In the genomic region with DNA sequence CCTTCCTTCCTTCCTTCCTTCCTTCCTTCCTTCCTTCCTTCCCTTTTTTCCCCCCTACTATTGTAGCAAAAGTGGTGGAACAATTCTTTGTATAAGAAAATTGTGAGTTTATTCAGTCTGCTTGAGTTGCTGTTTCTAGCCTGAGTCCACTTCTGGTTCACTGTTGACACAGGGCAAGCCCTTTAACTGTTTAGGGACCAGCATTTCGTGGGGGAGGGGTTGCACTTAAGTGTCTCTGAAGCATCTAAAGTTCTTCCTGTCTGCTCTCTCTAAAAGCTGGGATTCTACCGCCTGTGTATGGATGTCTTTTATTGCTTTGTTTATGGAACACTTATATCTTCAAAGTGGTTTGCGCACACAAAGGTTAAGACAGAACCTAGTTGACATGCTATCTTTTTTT, we compare ENCODE assay signal across 7 mouse cellular contexts. TPM values are rescaled to one million over a fixed set of nuclear protein-coding genes. Genes with fewer than 3 reads are reported as not detected.
A peak's percentile ranks its signal among the peaks of the same experiment; 100 is the strongest.
DNase-seq lines count a peak whose midpoint lies in the region; ATAC-seq lines count a peak whose summit lies in the region.

No protein-coding gene starts in this region.

- no peaks in the 10 kb centered on the region for H3K36me3 ChIP-seq in forebrain, embryonic 14.5 days (ENCODE audit: control insufficient read depth, insufficient read depth, low read length)
- H3K36me3 ChIP-seq in liver, embryonic 13.5 days = 0 out of 2 replicates have a peak, but pooled peaks cover 12% of the 10 kb centered on the region

- intact Hi-C loops in gastrocnemius, postnatal 14 days (cut with DNase I; ENCODE audit: low total_unique reads) = no loop called here

- H3K9ac ChIP-seq in forebrain, embryonic 14.5 days (ENCODE audit: low read length) = peak overlapping the region; percentile 94; the same call in 1 of the 2 replicates
- peak overlapping the region; percentile 98 for H3K9ac ChIP-seq in liver, embryonic 13.5 days

- 60% methylated on average over 3 of the region's 3 CpGs for WGBS in forebrain, embryonic 14.5 days
- 36% methylated on average over 3 of the region's 3 CpGs for WGBS in liver, embryonic 13.5 days (ENCODE audit: insufficient replicate concordance)

- H3K27ac ChIP-seq in forebrain, embryonic 14.5 days (ENCODE audit: low read depth, low read length) = no peak overlapping the region
- H3K27ac ChIP-seq in liver, embryonic 13.5 days = 0 out of 2 replicates have a peak overlapping the region, but pooled peaks have one; percentile 93

- H3K4me2 ChIP-seq in forebrain, embryonic 14.5 days (ENCODE audit: low read length) = peak overlapping the region; percentile 94
- peak overlapping the region; percentile 91 for H3K4me2 ChIP-seq in liver, embryonic 13.5 days

- DNase-seq in thymus, postnatal 14 days = peak; percentile 26
- no peak for DNase-seq in thymus, postnatal 36 days
- no peak for DNase-seq in forebrain, embryonic 14.5 days (ENCODE audit: low spot score)
- DNase-seq in liver, embryonic 13.5 days = no peak
- peak; percentile 48 for DNase-seq in yolk sac, embryonic 10.5 days (ENCODE audit: low spot score)
- no peak for DNase-seq in cerebellum, adult 11-12 months
- DNase-seq in gastrocnemius, postnatal 14 days = no peak

- H3K4me1 ChIP-seq in forebrain, embryonic 14.5 days (ENCODE audit: control insufficient read depth, insufficient read depth, low read length) = peaks cover 20% of the 10 kb centered on the region
- H3K4me1 ChIP-seq in liver, embryonic 13.5 days (replicated peaks) = peaks cover 46% of the 10 kb centered on the region

- ATAC-seq in forebrain, embryonic 14.5 days = no peak
- no peak for ATAC-seq in liver, embryonic 13.5 days (ENCODE audit: low read depth)

- no peaks in the 10 kb centered on the region for H3K9me3 ChIP-seq in forebrain, embryonic 14.5 days (replicated peaks; ENCODE audit: control insufficient read depth, low read length)
- no peaks in the 10 kb centered on the region for H3K9me3 ChIP-seq in liver, embryonic 13.5 days (replicated peaks)

- H3K4me3 ChIP-seq in forebrain, embryonic 14.5 days (ENCODE audit: low read depth, low read length) = peak overlapping the region; percentile 85
- peak overlapping the region; percentile 100 for H3K4me3 ChIP-seq in liver, embryonic 13.5 days (replicated peaks)

- no peaks in the 10 kb centered on the region for H3K27me3 ChIP-seq in forebrain, embryonic 14.5 days (replicated peaks; ENCODE audit: control insufficient read depth, insufficient read depth, low read length)
- H3K27me3 ChIP-seq in liver, embryonic 13.5 days = no peaks in the 10 kb centered on the region

RNA-seq across cellular contexts. Expression of gene Abl1, which starts 1.9 kb away (rescaled TPM):
- 19.6 and 22.9 TPM in 2 replicates for polyA plus RNA-seq in forebrain, embryonic 14.5 days (2014; fragmentation: Nextera tagmentation; extraction: Ambion mirVana)
- 6.2 and 7.5 TPM in 2 replicates for polyA plus RNA-seq in liver, embryonic 13.5 days (2015; fragmentation: Nextera tagmentation; extraction: Ambion mirVana)
- total RNA-seq in gastrocnemius, postnatal 14 days (2021) = 10 to 100 TPM; 25.5 to 28.4 TPM

RNA-seq across cellular contexts. Expression of gene Exosc2, which starts 19.5 kb away (rescaled TPM):
- 32.0 and 33.4 TPM in 2 replicates for polyA plus RNA-seq in forebrain, embryonic 14.5 days (2014; fragmentation: Nextera tagmentation; extraction: Ambion mirVana)
- polyA plus RNA-seq in liver, embryonic 13.5 days (2015; fragmentation: Nextera tagmentation; extraction: Ambion mirVana) = 51.2 and 53.7 TPM in 2 replicates
- 1 to 10 TPM; 7.8 to 8.5 TPM for total RNA-seq in gastrocnemius, postnatal 14 days (2021)

RNA-seq across cellular contexts. Expression of gene Prdm12, which starts 50.2 kb away (rescaled TPM):
- polyA plus RNA-seq in forebrain, embryonic 14.5 days (2014; fragmentation: Nextera tagmentation; extraction: Ambion mirVana) = 0.83 and 1.3 TPM in 2 replicates
- not detected in 2 replicates for polyA plus RNA-seq in liver, embryonic 13.5 days (2015; fragmentation: Nextera tagmentation; extraction: Ambion mirVana)
- not detected for total RNA-seq in gastrocnemius, postnatal 14 days (2021)

Comparison
In these comparisons a context has a peak if more than half of its experiments do, and no peak if none do; other contexts are left out.
1. DNase-seq: peak in thymus, postnatal 14 days (single experiment) and yolk sac, embryonic 10.5 days (single experiment); none in thymus, postnatal 36 days (0 of 2), forebrain, embryonic 14.5 days (single experiment), liver, embryonic 13.5 days (single experiment), cerebellum, adult 11-12 months (single experiment) and gastrocnemius, postnatal 14 days (single experiment).